Mouse (Mus musculus) erythroblast, embryonic 14.5 days (primary cell): ENCODE data around the gene Boll. TPM values are rescaled to one million over a fixed set of nuclear protein-coding genes. Genes with fewer than 3 reads are reported as not detected.

Experiments
- H3K27me3 ChIP-seq: 2 replicates; pipeline ENCODE4 v1.6.1; 2012; ENCODE audit warnings: inconsistent platforms; ENCODE audit not compliant: control insufficient read depth
- H3K36me3 ChIP-seq: 2 replicates; pipeline ENCODE4 v1.6.1; 2012; ENCODE audit warnings: mild to moderate bottlenecking, inconsistent platforms; ENCODE audit not compliant: control insufficient read depth
- H3K4me1 ChIP-seq: 2 replicates; pipeline ENCODE4 v1.6.1; 2012; ENCODE audit warnings: inconsistent platforms; ENCODE audit not compliant: control insufficient read depth
- H3K4me3 ChIP-seq: replicated peaks from 2 replicates; pipeline ENCODE3; 2012; ENCODE audit warnings: moderate library complexity, mild to moderate bottlenecking, inconsistent platforms
- H3K9me3 ChIP-seq: 2 replicates; pipeline ENCODE4 v1.6.1; 2012; ENCODE audit warnings: low read length, inconsistent platforms, mixed read lengths; ENCODE audit not compliant: control insufficient read depth
- GATA1 ChIP-seq: IDR thresholded peaks from 2 replicates; pipeline ENCODE4 v1.6.1; 2012; ENCODE audit warnings: low read length, inconsistent platforms, mixed read lengths
- TAL1 ChIP-seq: IDR thresholded peaks from 3 replicates; pipeline ENCODE4 v1.6.1; 2012; ENCODE audit warnings: low read length, inconsistent platforms, mixed read lengths
- polyA plus RNA-seq: library from polyadenylated mRNA; stranded (reverse); fragments of >175 nt; gene quantifications from 2 replicates; pipeline ENCODE4 v1.2.3, GENCODE M21; 2012

Boll gene
- polyA plus RNA-seq, 1 experiment: not detected

DNA sequence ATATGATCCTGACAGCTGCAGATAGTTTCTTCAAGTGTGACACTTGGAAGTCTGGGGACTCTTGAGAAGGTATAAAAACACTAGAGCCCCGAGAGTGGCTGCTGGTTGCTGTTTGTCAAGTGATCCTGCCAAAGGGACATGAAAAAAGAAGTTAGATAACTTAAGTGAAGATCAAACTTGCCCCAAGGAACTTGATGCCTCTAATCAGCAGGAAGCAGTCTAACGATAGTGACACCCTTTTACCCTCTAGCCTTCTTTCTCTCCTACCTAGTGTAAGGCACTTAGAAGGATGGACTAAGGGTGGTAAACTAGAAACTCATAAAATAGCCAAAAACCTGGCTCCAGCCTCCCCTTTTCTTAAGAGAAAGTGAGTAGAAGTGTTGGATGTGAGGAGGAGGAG is 98.9 kb downstream of the Boll start:
- TF ChIP-seq GATA1: no peak
- TF ChIP-seq TAL1: no peak
- no peaks in the 10 kb centered on the region for H3K36me3 ChIP-seq
- H3K4me3 ChIP-seq: no peak overlapping the region
- H3K9me3 ChIP-seq: no peaks in the 10 kb centered on the region
- peaks cover 5% of the 10 kb centered on the region for H3K4me1 ChIP-seq
- no peaks in the 10 kb centered on the region for H3K27me3 ChIP-seq

DNA sequence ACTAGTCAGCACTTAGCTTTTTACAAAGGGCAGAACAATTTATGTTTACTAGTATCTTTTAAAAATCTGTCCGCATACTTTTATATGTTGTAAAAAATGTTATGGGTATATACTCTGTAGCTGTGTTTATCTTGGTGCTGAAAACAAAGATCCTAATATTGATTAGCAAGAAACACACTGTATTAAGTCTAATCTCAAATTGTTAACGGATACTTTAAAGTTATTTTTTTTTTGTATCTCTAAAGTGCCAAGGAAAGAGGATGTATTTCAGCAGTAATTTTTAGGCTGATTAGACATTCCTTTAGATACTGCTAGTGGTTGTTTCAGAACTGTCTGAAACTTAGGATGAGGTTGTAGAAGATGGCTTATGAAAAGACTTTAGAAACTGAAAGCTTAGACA is 116.9 kb downstream of the Boll start:
- Histone ChIP-seq H3K4me3 (no peak overlapping the region), H3K27me3 (no peaks in the 10 kb centered on the region), H3K4me1 (peaks cover 7% of the 10 kb centered on the region), H3K36me3 (peaks cover 15% of the 10 kb centered on the region), H3K9me3 (no peaks in the 10 kb centered on the region)
- no peak for TF ChIP-seq TAL1
- no peak for TF ChIP-seq GATA1

DNA sequence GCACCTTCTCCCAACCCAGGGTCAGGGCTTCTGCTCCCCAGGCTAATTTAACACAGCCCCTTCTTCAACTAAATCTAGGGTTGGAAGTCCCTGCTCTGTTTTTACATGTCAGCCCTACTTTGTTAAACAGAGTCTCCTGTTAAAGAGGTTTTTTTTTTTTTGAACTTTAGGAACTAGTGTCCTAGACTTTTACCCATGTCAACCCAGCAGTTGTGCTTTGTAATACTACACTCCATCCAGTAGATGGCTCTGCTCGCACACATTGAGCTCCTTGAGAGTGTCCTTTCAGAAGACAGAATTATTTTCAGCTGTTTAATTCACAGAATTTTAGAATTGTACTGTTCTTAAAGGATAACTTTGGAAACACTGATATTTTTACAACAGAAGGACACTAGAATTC is 124.0 kb downstream of the Boll start:
- Histone ChIP-seq H3K36me3 (peaks cover 22% of the 10 kb centered on the region), H3K27me3 (no peaks in the 10 kb centered on the region), H3K4me1 (peaks cover 52% of the 10 kb centered on the region), H3K4me3 (peak overlapping the region; percentile 78), H3K9me3 (no peaks in the 10 kb centered on the region)
- no peak for TF ChIP-seq GATA1
- TF ChIP-seq TAL1: no peak

DNA sequence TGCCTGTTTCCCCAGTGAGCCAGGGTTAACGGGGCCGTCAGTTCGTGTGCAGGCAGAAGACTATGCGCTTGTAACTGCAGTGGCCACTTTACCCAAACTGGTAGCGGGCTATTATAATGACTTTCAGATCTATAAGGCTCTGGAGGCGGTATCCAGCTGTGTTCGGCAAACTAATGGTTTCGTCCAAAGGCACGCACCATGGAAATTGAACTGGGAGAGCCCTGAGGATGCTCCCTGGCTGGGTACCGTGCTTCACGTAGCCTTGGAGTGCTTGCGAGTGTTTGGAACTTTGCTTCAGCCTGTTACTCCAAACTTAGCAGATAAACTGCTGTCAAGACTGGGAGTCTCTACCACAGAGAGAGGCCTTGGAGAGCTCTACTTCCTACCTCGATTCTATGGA is 124.8 kb downstream of the Boll start:
- TF ChIP-seq GATA1: no peak
- no peak for TF ChIP-seq TAL1
- Histone ChIP-seq H3K4me1 (peaks cover 52% of the 10 kb centered on the region), H3K9me3 (no peaks in the 10 kb centered on the region), H3K36me3 (peaks cover 22% of the 10 kb centered on the region), H3K27me3 (no peaks in the 10 kb centered on the region), H3K4me3 (peak overlapping the region; percentile 78)

DNA sequence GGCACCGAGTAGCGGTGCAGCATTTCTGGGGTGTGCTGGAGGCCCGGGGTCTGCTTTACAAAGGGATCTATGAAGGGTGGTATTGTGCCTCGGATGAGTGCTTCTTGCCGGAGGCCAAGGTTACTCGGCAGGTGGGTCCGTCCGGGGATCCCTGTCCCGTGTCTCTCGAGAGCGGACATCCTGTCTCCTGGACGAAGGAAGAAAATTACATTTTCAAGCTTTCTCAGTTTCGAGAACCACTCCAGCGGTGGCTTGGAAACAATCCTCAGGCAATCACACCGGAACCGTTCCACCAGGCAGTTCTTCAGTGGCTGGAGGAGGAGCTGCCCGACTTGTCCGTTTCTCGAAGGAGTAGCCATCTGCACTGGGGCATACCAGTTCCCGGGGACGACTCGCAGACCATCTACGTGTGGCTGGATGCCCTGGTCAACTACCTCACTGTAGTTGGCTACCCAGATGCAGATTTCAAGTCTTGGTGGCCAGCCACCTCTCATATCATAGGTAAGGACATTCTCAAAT is 125.6 kb downstream of the Boll start:
- no peak for TF ChIP-seq TAL1
- no peak for TF ChIP-seq GATA1

DNA sequence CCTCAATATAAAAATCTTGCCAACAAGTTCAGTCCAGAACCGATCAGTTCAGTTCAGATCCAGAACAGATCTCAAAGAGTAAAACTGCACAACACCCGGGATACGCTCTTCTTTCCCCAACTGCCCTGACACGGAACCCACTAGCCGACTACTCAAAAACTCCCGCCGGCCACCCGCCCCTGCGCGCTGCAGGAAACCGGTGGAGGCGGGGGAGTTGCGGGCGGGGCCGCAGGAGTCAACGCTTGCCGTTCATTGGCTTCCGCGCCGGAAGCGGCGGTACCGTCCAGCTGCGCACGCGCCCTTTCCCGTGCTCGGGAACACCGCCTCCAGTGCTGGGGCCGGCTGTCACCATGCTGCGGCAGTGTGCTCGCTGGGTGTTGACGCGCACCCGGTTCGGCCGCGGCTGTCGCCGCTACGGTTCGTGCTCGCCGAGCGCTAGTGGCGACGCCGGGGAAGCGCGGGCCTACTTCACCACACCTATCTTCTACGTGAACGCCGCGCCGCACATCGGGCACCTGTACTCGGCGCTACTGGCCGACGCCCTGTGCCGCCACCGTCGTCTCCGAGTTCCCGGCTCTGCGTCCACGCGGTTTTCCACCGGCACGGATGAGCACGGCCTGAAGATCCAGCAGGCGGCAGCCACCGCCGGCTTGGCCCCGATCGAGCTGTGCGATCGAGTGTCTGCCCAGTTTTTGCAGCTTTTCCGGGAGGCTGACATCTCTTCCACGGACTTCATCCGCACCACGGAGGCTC is 126.2 kb downstream of the Boll start, which contains the start of gene Mars2:
TSS of gene Mars2 (plus strand) at position 288 of the 753 bp plus-strand sequence.
- peaks cover 10% of the 10 kb centered on the region for H3K36me3 ChIP-seq
- H3K27me3 ChIP-seq: peaks cover 2% of the 10 kb centered on the region; the same call in 1 of the 2 replicates
- TF ChIP-seq TAL1 (no peak), GATA1 (no peak)
- H3K4me1 ChIP-seq: peaks cover 49% of the 10 kb centered on the region
- peak within 1 kb of the TSS; percentile 78 for H3K4me3 ChIP-seq
- H3K9me3 ChIP-seq: no peaks in the 10 kb centered on the region

More for the DNA sequence above, 125.6 kb downstream of the Boll start:
- Histone ChIP-seq H3K27me3 (peaks cover 2% of the 10 kb centered on the region; the same call in 1 of the 2 replicates), H3K9me3 (no peaks in the 10 kb centered on the region), H3K4me1 (peaks cover 52% of the 10 kb centered on the region), H3K36me3 (peaks cover 16% of the 10 kb centered on the region), H3K4me3 (peak overlapping the region; percentile 78)

DNA sequence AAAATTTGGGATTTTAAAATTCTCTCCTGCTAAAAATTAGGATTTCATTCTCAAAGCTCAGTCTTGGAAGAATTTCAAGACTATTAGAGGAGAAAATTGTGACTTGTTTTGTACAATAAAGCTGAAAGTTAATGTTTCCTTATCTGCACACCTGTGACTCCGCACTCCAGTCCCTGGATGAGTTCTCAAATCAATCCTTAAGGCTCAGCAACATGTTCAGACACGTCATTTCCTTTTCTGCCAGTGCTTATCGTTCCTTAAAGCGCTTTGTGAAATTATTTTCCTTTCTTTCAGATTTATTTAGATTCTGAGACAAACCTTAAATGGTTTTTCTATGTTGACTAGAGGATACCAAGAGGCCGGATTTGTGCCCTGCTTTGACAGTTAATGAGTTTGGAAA is 126.8 kb downstream of the Boll start:
- peaks cover 46% of the 10 kb centered on the region for H3K4me1 ChIP-seq
- TF ChIP-seq TAL1: no peak
- TF ChIP-seq GATA1: no peak
- peaks cover 2% of the 10 kb centered on the region; the same call in 1 of the 2 replicates for H3K27me3 ChIP-seq
- H3K4me3 ChIP-seq: peak overlapping the region; percentile 78
- H3K36me3 ChIP-seq: peaks cover 6% of the 10 kb centered on the region
- H3K9me3 ChIP-seq: no peaks in the 10 kb centered on the region

DNA sequence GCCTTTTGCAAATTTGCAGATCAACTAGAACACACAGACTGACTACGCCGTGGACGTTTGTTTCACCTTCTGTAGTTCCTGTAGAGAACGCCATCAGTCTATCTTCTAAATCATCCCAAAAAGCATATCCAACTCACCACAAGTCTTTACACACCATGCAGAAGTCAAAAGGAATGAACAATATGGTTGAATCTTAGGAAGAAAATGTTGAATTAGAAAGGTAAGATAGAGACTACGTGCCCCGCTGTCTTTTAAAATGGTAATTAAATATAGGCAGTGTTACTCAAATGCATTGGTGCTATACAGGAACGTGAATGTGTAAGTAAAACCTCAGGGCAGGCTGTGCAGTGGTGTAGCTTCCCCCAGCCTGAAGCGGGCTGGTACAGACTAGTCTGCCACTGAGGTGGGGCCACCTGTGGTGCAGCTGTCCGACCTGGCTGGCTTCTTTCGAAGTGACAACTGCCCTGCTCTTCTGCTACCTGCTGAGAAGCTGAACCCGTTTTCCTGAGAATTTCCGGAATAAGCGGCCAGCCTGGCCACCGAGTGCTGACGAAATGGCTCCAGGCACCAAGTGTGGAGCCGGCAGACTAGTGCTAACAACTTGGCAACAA is 128.3 kb downstream of the Boll start:
- no peak overlapping the region for H3K4me3 ChIP-seq
- no peaks in the 10 kb centered on the region for H3K36me3 ChIP-seq
- TF ChIP-seq TAL1: no peak
- no peak for TF ChIP-seq GATA1
- no peaks in the 10 kb centered on the region for H3K9me3 ChIP-seq
- peaks cover 32% of the 10 kb centered on the region for H3K4me1 ChIP-seq
- peaks cover 2% of the 10 kb centered on the region; the same call in 1 of the 2 replicates for H3K27me3 ChIP-seq

DNA sequence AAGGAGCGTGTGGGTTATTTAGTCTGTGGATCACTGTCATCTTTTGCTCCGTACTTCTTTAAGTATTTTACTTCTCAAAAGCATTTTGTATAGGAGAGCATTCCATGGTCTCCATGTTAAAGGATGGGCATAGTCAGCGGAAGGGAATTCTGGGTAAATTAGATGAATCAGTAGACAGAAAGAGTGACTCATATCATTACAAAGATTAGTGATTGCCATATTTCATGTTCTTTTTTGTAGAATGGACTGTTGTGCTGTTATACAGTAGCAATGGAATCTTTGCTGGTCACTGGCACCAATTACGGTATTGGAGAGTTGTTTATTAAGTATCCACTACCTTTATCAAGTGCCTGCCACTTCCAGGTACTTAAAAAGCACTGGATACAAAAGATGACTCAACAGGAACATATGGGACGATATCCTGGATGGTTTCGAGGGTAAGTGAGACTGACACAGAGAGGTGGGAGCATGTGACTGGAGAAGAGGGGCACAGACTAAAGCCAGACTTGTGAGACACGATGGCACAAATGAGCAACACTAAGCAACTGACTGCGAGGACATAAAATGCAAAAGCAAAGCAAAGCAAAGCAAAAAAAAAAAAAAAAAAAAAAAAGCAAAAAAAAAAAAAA is 134.9 kb downstream of the Boll start:
- peaks cover 49% of the 10 kb centered on the region for H3K27me3 ChIP-seq
- no peaks in the 10 kb centered on the region for H3K9me3 ChIP-seq
- no peaks in the 10 kb centered on the region for H3K36me3 ChIP-seq
- no peak overlapping the region for H3K4me3 ChIP-seq
- no peaks in the 10 kb centered on the region for H3K4me1 ChIP-seq
- TF ChIP-seq GATA1: no peak
- TF ChIP-seq TAL1: no peak
